Mouse (Mus musculus) bone marrow, adult 2 months (tissue): ENCODE results near the gene Gsdme.

ENCODE experiments used
- CTCF ChIP-seq: fragments of 200-500 bp; IDR thresholded peaks from 2 replicates; pipeline ENCODE4 v1.5.1; 2011; ENCODE audit warnings: low read length, control low read depth; ENCODE audit not compliant: control insufficient read depth, insufficient read depth
- POLR2A ChIP-seq: fragments of 200-500 bp; IDR thresholded peaks from 2 replicates; pipeline ENCODE4 v1.6.1; 2011; ENCODE audit warnings: low read depth, mild to moderate bottlenecking, control low read depth, low read length, borderline replicate concordance; ENCODE audit not compliant: control insufficient read depth

GRCm38 (mm10) chr6:50214711-50215372 lies 48.8 kb downstream of the Gsdme start:
- TF ChIP-seq CTCF (no peak), POLR2A (no peak)
